ENCODE assay signal across 29 mouse cellular contexts in the genomic region with DNA sequence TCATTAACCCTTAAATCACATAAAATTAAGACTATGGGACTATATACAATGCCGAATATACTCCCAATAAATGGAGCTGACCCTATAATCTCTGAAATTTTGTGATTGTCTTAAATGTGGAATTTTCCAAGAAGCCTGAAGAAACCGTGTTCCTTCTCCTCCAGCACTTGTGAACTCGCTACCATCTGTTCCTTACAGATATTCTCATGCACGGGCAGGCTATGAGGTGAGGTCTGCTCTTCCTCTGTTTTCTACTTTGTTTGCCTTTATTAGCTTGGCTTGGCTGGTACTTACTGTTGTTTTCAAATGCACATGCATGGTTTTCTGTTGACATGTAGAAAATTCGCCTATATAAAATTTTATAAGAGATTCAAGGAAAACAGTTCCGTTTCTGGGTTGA. TPM values are rescaled to one million over a fixed set of nuclear protein-coding genes. Genes with fewer than 3 reads are reported as not detected.
"Had no signal": no experiment of that assay in that cellular context is flagged by ENCODE, and none has a peak within 500 bp of the region (broad histone marks: within the 10 kb centered on the region; RNA-seq: fewer than 3 reads in every experiment).

No protein-coding gene starts in this region.

- H3K4me2 ChIP-seq: heart, embryonic 11.5 days; heart, embryonic 13.5 days; heart, embryonic 15.5 days; hindbrain, embryonic 13.5 days; hindbrain, embryonic 15.5 days; kidney, embryonic 15.5 days; limb, embryonic 12.5 days; liver, embryonic 11.5 days; liver, embryonic 13.5 days; liver, embryonic 15.5 days had no signal

- H3K4me1 ChIP-seq: heart, embryonic 13.5 days; heart, embryonic 15.5 days; hindbrain, embryonic 13.5 days; hindbrain, embryonic 15.5 days; kidney, embryonic 15.5 days; limb, embryonic 10.5 days; limb, embryonic 12.5 days; liver, embryonic 13.5 days; liver, embryonic 15.5 days had no signal

- H3K27ac ChIP-seq: heart, adult 2 months; heart, embryonic 13.5 days; heart, embryonic 15.5 days; hindbrain, embryonic 13.5 days; hindbrain, embryonic 15.5 days; kidney, embryonic 15.5 days; kidney, postnatal 0 days; limb, embryonic 10.5 days; limb, embryonic 12.5 days; liver, embryonic 13.5 days; liver, embryonic 15.5 days had no signal

- H3K9ac ChIP-seq: heart, embryonic 13.5 days; heart, embryonic 15.5 days; hindbrain, embryonic 13.5 days; hindbrain, embryonic 15.5 days; kidney, embryonic 15.5 days; limb, embryonic 12.5 days; liver, embryonic 13.5 days; liver, embryonic 15.5 days had no signal

- DNase-seq: gastrocnemius, postnatal 14 days; gastrocnemius, postnatal 36 days; heart, adult 11 months; heart, adult 2 months; heart, postnatal 14 days; heart, postnatal 36 days; kidney, adult 11 months; kidney, adult 2 months; kidney, adult 9 months; kidney, postnatal 14 days; kidney, postnatal 36 days; liver; liver, embryonic 13.5 days had no signal

- H3K27me3 ChIP-seq: heart, embryonic 13.5 days; heart, embryonic 15.5 days; hindbrain, embryonic 13.5 days; hindbrain, embryonic 15.5 days; kidney, embryonic 15.5 days; limb, embryonic 12.5 days; liver, embryonic 13.5 days; liver, embryonic 15.5 days had no signal

- ATAC-seq: hindbrain, postnatal 0 days; intestine, embryonic 16.5 days had no signal

- H3K9me3 ChIP-seq: heart, embryonic 13.5 days; heart, embryonic 15.5 days; hindbrain, embryonic 13.5 days; hindbrain, embryonic 15.5 days; kidney, embryonic 15.5 days; limb, embryonic 10.5 days; limb, embryonic 12.5 days; liver, embryonic 13.5 days; liver, embryonic 15.5 days had no signal

- H3K4me3 ChIP-seq: heart, adult 2 months; heart, embryonic 13.5 days; heart, embryonic 15.5 days; hindbrain, embryonic 13.5 days; hindbrain, embryonic 15.5 days; kidney, embryonic 15.5 days; limb, embryonic 10.5 days; limb, embryonic 12.5 days; liver, embryonic 13.5 days; liver, embryonic 15.5 days had no signal

- H3K36me3 ChIP-seq: heart, embryonic 13.5 days; heart, embryonic 15.5 days; hindbrain, embryonic 13.5 days; hindbrain, embryonic 15.5 days; kidney, embryonic 15.5 days; limb, embryonic 10.5 days; limb, embryonic 12.5 days; liver, embryonic 13.5 days; liver, embryonic 15.5 days had no signal

RNA-seq across cellular contexts. Expression of a gene that starts 31.0 kb away (rescaled TPM):
- polyA plus RNA-seq: gonadal fat pad, adult 2 months; heart, adult 2 months; heart, embryonic 13.5 days; heart, embryonic 15.5 days; heart, postnatal 0 days; hindbrain, embryonic 11.5 days; kidney, adult 2 months; kidney, postnatal 0 days; liver, embryonic 13.5 days; liver, embryonic 15.5 days had no signal
